Mouse (Mus musculus) CH12.LX (cell line): ENCODE measurements around the gene Susd3.

Source experiments
- CHD1 ChIP-seq: IDR thresholded peaks from 2 replicates; pipeline ENCODE4 v1.6.1; 2012; ENCODE audit warnings: low read depth, low read length, improper control_type of control experiment, inconsistent platforms
- CTCF ChIP-seq, 2 experiments: IDR thresholded peaks in 1 of 2; conservative IDR thresholded peaks in 1 of 2; 2 replicates each; pipeline ENCODE4 v1.5.1; 2011 to 2012; ENCODE audit warnings: low read depth in 2 of 2, low read length in 2 of 2, improper control_type of control experiment in 1 of 2, inconsistent platforms in 1 of 2, mild to moderate bottlenecking in 1 of 2, moderate library complexity in 1 of 2
- EP300 ChIP-seq: IDR thresholded peaks from 2 replicates; pipeline ENCODE4 v1.6.1; 2011; ENCODE audit warnings: low read length, improper control_type of control experiment
- NELFE ChIP-seq: IDR thresholded peaks from 2 replicates; pipeline ENCODE4 v1.6.1; 2011; ENCODE audit warnings: low read depth, low read length, improper control_type of control experiment
- POLR2A ChIP-seq: IDR thresholded peaks from 2 replicates; pipeline ENCODE4 v1.6.1; 2011; ENCODE audit warnings: low read depth, mild to moderate bottlenecking, improper control_type of control experiment, low read length
- POLR2AphosphoS2 ChIP-seq: IDR thresholded peaks from 2 replicates; pipeline ENCODE4 v1.6.1; 2011; ENCODE audit warnings: low read depth, low read length, improper control_type of control experiment
- ZC3H11A ChIP-seq: IDR thresholded peaks from 2 replicates; pipeline ENCODE4 v1.6.1; 2012; ENCODE audit warnings: low read depth, mild to moderate bottlenecking, inconsistent platforms, low read length, improper control_type of control experiment

DNA sequence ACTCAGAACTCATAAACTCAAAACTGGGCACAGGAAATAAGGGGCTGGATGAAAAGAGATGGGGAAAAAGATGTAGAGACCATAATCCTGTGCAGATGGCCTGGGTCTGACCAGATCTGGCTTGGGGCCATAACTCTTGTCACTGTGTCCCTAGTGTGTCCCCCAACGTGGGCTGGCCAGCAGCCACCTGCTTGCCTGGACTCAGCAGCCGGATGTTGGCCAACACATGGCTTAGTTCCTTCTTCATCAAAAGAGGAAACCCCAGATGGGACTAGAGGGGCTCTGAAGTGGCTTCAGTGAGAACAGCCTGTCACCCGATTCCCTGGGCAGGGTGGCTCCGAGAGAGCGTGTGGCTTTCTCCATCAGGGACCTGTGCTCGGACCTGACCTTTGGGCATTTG, 51.7 kb downstream of the Susd3 start:
- no peak for TF ChIP-seq POLR2A
- TF ChIP-seq ZC3H11A, result no peak
- TF ChIP-seq CTCF (conservative IDR thresholded peaks at IDR 0.05 in 1 of 2, IDR thresholded peaks at IDR 0.05 in 1 of 2; ENCODE audit: low read depth in 2 of 2, low read length in 2 of 2), result no peak
- TF ChIP-seq EP300, result no peak
- no peak for TF ChIP-seq POLR2AphosphoS2
- TF ChIP-seq CHD1, result no peak
- no peak for TF ChIP-seq NELFE
